Mouse (Mus musculus) frontal cortex, postnatal 25 days (tissue): Measurements from ENCODE around the gene Pla2g4e.
A peak's percentile ranks its signal among the peaks of the same experiment; 100 is the strongest.

Experiments
- DNase-seq, 2 experiments: peaks; one replicate each; pipeline ENCODE4 v3.0.0; 2022; ENCODE audit warnings: low spot score in 2 of 2

Pla2g4e gene

DNA sequence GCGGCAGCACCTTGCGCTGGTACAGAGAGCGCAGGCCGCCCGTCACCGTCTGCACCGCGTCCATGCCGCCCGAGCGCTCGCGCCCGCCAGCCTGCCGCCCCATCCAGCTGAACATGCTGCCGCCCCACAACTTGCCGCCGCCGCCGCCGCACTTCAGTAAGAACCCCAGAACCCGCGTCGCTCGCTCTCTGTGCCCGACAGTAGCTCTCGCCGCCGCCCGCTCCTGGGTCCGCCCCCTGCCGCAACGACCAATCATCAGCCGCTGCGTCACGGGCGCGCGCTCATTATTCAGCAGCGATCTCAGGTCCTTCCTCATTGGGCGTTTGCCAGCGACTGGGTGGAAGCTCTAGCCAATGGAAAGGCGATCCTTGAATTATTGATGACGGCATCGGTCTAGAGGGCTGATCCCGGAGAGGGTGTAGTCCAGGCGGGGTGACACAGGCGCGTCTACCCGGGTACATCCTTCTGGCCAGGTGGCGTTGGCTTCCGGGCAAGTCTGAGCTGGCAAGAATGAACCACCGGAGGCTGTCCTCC is 90.7 kb downstream of the Pla2g4e start, which contains the start of gene Ehd4:
Gene Ehd4 (minus strand): TSS at position 246 of the 534 bp plus-strand sequence.
- DNase-seq, result peak; percentile 95 to 97

DNA sequence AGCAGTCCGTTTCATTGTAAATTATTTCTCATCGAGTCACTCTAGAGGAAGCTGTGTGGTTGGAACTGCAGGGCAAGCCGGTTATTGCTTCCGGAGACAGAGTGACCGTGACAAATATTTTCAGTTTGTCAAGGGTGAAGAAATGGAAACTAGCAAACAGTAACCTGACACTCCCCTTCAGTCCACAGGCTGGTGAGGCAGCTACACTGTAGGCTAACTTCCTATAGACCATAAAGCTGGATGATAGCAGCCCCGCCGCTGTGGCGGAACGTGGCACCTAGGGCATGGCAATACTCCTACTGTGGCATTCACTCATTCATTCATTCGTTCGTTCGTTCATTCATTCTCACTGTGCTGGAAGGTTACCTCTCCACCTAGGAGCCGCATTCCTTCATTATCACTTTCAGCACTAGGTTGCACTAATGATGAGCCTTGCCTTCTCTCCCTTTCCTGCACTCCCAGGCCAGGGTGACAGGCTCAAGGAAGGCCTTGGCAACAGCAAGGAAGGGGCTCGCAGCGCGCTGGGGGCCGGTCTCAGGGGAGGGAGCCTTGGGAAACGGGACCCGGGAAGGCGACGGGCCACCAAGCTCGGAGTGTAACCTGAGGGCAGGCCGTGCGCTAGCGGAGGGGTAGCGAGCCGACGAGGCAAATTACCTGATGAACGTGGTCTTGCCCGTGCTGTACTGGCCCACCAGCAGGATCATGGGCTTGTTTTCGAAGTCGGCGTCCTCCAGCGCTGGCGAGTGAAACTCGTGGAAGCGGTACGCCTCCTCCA is 91.4 kb downstream of the Pla2g4e start:
- DNase-seq, result no peak

DNA sequence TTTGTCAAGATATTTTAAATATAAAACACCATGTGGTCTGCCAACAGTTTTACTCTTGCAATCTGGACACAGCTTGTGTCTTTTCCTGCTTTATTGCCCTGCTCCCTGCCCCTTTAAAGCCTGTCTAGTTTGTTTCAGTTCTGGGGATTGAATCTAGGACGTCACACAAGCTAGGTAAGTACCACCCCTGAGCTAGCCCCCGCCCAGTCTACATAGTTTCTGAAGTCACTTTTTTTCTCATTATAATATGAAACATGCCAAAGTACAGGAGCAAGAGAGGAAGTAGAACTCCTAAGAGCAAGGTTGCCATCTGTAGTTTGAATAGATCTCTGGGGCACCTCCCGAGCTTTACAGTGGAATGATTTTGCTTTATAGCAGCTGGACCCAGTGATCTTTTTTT is 94.6 kb downstream of the Pla2g4e start:
- no peak for DNase-seq

DNA sequence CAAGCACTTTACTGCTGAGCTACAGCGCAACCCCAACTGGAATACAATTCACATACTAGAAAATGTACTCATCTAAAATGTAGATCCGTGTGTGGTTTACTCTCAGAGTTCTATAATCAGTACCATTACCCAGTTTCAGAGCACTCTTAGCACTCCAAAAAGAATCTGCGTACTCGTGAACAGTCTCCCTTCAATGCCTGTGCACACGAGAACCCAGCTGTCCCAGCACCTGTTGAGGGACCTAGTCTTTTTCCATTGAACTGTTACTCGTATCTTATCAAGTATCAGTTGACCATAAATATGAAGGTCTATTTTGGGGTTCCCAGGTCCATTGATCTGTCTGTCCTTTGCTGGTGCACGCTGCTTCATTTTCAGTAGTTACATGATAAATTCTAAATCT is 95.5 kb downstream of the Pla2g4e start:
- DNase-seq, result no peak

DNA sequence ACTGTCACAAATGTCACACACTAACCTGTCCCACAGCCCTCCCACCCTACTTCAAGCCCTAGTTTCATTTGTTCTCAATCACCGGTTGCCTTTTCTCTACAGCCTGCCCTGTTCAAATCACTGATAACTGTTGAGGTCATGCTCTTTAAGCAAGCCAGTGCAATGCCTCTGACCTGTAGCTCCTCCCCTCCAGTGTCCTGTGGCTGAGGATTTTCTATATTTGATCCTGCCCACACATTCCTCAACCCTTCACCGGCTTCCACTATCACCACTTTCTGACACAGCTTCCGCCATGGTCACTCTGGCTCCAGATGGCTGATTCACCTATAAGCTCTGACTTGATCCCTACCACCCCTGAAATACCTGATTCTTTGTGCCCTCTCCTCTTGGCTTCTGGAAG is 97.1 kb downstream of the Pla2g4e start:
- no peak for DNase-seq

DNA sequence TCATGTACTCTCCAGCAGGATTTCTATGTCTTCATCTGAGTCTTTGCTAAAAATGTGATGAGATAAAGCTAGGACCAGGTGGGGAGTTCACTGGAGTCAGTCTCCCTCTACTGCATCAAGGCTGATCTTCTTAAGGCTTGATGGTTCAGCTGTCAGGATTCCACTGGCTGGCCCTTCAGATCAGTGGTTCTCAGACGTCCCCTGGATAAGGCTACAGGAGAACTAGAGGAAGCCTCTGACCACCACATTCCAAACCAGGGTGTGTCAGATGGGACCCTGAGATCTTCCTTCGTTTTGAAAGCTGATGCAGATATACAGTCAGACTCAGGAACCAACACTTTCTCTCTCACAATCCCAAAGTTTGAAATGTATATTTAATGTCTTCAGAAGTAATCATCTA is 97.8 kb downstream of the Pla2g4e start:
- no peak for DNase-seq

DNA sequence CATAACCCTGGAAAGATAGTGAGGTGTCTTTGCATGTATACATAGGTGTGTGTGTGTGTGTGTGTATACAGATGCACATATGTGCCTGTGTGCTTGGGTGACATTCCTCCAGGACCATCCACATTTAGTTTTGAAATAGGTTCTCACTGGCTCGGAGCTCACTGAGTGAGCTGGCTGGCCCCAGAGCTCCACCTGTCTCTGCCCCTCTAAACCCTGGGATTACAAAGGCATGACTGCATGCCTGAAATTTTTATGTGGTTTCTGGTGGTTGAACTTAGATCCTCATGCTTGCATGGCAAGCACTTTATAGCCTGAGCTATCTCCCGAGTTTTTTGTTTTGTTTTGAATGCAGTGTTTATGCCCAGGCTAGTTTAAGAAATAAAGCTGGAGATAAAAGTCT is 98.6 kb downstream of the Pla2g4e start:
- no peak for DNase-seq

DNA sequence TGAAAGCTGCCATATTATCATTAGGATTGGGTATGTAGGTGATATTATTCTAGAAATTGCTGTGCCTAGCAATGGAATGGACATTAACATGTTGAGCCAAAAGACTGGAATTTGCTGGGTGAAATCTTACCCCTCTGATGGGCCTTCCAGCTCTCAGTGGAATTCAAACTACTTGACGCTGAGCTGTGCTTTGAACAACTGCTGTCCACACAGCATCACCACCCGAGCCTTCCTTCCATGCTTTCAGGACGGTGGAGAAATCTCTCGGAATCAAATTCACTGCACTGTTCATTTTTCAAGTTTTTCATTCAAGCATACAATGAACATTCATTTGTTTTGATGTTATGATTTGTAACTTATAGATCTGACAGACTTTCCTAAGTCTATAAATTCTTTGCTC is 100.7 kb downstream of the Pla2g4e start:
- DNase-seq, result no peak

DNA sequence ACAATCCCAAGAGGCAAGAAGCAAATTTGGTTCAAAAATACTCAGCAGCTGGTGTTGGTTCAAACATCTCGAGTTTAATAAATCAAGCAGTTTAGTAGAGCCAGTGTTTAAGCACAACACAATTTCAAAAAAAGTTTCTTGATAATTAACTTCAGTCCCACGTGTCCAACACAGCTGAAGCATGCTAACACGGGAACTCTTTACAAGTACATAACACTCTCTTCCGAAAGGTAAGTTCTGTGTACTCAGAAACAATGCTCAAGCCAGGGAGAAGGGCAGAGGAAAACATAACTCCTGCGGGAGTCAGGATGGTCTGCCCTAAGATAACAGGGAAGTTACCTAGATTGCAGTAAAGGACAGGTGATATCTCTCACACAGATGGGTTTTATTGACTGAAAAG is 102.8 kb downstream of the Pla2g4e start:
- no peak for DNase-seq

DNA sequence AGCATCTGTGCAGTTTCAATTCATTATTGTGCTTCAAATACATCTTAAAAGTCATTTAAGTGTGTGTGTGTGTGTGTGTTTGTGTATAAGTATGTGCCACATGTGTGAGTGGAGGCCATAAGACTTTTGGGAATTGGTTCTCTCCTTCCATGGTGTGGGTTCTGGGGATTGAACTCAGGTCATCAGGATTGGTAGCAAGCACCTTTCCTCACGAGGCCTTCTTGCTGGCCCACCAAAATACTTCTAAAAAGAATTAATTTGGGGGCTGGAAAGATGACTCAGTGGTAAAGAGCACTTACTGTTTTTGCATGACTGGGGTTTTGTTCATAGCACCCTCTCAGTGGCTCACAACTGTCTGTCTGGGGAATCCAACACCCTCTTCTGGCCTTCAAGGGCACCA is 103.5 kb downstream of the Pla2g4e start:
- no peak for DNase-seq

DNA sequence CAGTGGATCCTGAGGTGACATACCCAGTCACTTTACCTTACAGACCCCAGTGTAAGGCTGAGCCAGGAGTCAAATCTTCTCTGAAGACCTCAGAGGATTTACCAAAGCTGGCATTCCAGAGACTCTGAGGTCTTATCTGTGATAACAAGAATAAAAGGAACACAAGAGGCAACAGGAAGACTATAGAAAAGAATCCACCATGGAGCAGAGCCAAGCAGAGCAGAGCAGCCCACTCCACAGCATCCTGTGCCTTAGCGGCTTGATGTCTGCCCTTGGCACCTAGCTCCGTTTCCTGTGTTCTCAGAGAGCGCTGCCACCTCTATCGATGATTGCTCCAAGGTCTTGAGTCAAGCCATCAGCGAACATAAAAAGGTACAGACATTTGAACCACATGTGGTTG is 104.8 kb downstream of the Pla2g4e start:
- no peak for DNase-seq

DNA sequence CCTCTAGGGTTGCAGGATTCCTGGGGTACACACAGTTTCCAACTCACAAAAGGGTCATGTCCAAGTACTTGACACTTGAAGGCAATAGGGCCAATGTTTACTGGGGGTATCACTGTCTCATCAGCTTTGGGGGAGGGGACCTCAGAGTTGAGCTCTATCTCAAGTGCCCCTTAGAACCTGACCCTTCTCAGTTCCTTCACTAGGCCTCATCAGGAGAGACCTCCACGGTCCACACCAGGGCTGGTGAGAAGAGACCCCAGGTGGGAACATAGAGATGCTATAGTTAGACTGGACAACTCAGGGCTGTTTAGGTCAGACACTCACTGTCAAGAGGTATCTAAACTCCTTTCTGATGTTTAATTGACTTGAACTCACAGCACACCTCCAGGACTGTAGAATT is 106.0 kb downstream of the Pla2g4e start:
- DNase-seq, result no peak

DNA sequence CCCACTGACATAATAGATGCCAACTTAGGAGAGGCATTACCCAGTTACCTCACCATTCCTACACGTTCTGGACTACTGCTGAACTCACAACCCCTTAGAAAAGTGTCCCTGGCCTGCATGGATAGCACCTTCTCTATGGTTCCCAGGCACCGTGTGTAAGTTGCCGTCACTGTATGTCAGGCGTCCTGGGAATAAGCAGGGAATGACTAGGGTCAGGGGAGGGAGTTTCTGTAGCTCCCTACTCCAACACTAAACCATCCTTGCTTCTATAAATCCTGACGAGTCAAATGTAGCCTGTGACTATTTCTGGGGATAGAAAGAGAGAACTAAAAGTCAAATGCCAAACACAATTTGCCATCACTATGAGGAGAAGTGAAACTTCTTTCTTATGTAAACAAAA is 107.9 kb downstream of the Pla2g4e start:
- DNase-seq, result no peak

DNA sequence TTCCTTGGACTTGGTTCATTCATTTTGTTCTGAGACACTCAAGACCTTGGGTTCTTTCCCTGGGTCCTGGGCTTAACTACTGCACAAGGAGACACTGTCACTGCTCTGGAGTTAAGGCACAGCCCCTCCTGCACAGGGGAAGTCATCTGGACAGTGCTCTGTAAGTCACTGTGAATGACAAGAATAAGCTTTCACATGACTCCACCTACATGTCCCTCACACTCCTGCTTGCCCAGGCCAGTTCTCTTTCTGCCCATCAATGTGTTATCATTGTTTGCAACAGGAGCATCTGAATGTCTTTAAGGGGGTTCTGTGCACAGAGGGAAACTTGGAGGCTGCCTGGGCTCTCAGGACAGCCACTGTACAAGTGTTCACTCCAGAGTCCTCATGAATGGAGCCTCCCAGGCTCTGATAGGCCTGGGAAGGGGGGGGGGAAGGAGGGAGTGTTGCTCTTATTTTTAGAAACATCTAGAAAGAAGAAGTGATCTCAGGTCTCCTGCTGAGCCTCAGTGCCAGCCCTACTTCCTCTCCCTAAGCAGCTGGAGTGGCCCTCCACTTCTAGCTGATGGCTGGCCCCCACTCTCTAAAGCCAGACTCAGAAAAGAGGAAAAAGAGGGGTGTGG is 110.6 kb downstream of the Pla2g4e start:
- DNase-seq, result no peak

DNA sequence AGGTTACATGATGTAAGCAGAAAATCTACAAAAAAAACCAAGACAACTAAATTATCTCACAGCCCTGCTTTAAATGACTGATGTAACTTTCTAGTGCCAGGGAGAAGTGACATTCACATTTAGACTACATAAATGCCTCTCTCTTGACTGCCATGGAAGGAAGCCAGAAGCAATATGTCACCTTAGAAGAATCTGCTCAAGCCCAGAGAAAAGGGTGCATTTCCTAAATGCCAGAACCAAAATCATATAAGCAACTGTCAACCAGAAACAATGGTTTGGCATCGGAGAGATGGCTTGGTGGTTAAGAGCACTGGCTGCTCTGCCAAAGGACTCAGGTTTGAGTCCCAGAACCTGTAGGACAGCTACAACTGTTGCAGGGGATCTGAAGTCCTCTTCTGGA is 113.3 kb downstream of the Pla2g4e start:
- DNase-seq, result no peak

DNA sequence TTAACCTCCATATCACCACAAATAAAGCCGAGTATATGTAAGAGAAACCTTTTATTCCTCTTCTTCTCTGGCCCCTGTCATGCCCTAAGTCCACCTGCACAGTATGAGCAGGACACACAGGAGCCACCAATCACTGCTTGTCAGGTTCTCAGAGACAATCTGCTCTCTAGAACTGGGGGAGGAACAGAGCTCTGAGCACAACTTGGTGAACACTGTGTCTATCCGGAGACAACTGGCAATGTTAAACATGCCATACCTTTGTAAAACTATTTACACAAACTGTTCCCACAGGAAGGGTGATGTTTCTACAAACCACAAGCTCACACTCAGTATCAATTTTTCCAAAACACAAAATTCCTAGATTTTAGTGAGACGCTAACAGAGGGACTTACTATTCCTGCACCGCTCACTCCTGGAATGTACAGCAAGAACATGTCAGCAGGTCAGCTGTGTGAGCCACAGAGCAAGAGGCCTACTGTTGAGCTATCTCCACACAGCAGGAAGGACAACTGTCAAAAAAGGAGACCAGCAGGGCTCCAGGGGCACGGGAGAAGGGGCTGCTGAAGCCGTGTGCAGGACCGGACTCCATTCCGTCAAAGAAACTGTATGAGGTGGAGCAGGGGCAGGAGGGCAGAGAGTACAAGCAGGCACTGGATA is 115.8 kb downstream of the Pla2g4e start:
- no peak for DNase-seq

DNA sequence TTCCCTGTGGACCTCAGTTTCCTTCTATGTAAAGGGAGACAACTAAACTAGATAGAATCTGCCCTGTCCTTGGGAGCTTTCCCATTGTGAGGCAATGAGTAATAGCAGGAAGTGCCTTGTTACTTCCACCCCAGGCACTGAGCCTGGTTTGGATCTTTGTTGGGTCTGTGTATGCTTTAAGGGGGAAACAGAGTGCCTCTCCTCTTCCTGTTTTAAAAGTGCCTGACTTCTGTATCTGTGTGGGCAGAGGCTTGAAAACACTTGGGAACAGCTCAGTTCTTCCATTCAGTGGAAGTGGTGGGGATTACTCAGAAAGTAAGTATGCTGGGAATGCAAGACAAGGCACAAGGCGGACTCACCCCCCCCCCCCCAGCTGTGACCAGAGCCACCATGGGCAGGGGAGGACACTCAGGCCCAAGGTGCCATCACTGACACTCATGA is 116.5 kb downstream of the Pla2g4e start:
- DNase-seq, result no peak

DNA sequence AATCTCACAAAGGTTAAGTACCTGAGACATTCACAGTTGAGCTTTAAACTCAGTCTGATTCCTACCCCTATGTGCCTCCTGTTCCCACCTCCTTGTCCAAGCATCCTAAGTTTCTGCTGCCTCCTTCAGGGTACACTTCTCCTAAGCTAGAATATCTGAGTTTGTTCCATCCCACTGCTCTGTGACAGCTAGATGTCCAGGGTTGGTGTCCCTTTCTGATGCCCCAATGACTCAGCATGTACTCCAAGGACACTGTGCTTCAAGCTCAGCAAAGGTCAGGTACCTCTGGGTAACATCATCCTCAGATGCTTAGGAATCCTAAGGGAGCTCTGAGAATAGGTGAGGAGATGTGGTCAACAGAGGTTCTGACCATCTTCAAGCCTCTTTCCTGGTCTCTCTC is 117.1 kb downstream of the Pla2g4e start:
- DNase-seq, result no peak

DNA sequence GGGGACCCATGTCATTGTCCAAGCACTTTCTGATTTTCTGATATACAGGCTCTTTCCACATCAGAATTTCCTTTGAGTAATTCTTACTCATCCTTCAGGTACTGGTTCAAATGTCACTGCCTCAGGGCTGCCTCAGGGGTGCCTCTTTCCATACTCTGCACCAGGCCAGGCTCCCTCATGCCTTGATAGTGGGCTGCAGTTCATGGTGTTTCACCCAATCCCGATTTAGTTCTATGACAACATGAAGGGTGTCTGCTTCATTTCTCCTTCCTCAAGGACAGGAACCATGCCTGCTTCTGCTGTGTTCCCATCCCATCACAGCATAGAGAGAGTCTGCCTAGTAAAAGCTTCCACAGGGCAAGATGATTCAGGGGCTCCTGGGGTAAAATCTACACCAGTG is 118.2 kb downstream of the Pla2g4e start:
- no peak for DNase-seq

DNA sequence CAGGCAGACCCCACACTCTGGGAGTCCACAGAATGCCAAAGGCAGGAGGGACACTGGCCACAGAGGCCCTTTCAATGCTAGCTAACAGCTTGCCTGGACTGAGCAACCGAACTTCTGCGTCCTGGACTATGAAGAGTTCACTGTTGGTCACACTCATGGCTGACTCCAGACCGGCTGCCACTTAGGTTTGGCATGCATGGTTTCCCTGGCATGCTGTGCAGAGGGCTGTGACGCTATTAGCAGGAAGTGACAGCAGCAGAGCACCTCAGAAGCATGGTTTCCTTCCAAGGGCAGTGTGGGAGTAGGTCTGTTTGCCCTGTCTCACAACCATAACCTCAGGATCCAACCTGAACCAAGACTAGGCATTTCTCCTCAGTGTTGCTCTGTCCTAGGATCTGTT is 118.7 kb downstream of the Pla2g4e start:
- DNase-seq, result no peak

DNA sequence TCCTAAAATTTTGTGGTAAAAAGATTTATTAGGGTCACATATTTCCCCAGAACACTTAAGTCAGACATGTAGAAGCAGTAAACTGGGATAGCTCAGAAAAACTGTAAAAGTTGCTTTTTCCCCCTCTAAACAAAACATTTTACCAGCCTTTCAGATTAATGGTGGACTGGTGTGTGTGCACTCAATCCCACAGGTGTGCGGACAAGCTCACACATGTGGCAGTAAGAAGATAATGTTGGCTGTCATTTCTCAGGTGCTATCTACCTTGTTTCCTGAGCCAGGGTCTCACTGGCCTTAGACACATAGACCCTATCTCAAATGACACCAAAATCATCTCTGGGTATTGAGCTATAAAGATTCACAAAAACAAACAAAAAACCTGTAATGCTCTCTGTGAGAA is 119.7 kb downstream of the Pla2g4e start:
- no peak for DNase-seq

DNA sequence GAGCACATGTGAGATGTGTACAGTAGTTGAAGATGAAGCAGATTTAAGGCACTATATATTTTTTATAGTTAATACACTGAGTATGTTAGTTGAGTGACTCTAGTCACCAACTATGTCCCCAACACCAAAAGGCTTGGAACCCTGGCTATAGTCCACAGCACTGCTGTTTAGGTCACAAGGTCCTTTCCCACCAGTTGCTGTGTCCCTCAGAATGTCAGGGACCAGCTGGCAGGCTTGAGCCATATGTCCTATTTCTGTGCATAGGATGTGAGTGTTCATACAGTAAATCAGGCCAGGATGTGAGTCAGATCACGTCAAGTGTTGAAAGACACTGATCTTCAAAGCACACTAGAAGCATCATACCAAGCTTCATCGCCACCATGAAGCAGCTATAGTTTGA is 120.2 kb downstream of the Pla2g4e start:
- no peak for DNase-seq

DNA sequence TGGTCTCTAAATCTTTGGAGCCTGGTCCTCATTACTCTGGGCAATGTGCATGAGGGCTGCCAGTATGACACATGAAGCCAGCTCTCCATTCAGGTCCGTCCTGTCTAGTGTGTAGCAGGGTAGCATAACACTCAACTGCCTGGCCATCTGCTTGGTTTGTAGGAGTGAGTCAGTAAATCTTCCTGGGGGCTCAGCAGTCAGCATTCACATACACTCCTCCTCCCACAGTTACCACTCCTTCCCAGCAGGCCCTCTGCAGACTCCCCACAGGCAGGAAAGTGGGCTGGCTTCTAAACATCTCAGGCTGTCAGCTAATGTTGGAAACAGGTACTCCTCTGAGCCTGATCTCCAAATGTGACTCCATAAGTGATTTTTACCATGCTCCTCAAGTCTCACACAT is 121.0 kb downstream of the Pla2g4e start:
- DNase-seq, result no peak
